ENCODE assay signal across 14 mouse cellular contexts in genomic region chr11:62224797-62225196, GRCm38 (mm10). TPM values are rescaled to one million over a fixed set of nuclear protein-coding genes. Genes with fewer than 3 reads are reported as not detected.
DNase-seq lines count a peak whose midpoint lies in the region; TF ChIP-seq lines count a peak whose summit lies in the region.
"Had no signal": no experiment of that assay in that cellular context is flagged by ENCODE, and none has a peak within 500 bp of the region (broad histone marks: within the 10 kb centered on the region; RNA-seq: fewer than 3 reads in every experiment).

No protein-coding gene starts in this region.

- no peaks in the 10 kb centered on the region for H3K27me3 ChIP-seq in C2C12 (ENCODE audit: control insufficient read depth, insufficient read depth, insufficient read length)
- H3K27me3 ChIP-seq: neural tube, embryonic 13.5 days had no signal

- H3K79me3 ChIP-seq in C2C12 (ENCODE audit: low read depth), result no peaks in the 10 kb centered on the region

- H3K36me3 ChIP-seq in C2C12 (ENCODE audit: control insufficient read depth, insufficient read depth), result peaks cover 30% of the 10 kb centered on the region

- no peak overlapping the region for H3K4me3 ChIP-seq in gastrocnemius, adult 2 months
- no peak overlapping the region for H3K4me3 ChIP-seq in C2C12 (ENCODE audit: insufficient read depth, poor library complexity, severe bottlenecking)
- H3K4me3 ChIP-seq in left cerebral cortex, adult 2 months, result no peak overlapping the region
- H3K4me3 ChIP-seq: hindbrain, embryonic 10.5 days; neural tube, embryonic 13.5 days had no signal

- H3K27ac ChIP-seq in gastrocnemius, adult 2 months, result peak overlapping the region; percentile 63
- H3K27ac ChIP-seq in left cerebral cortex, adult 2 months, result no peak overlapping the region
- H3K27ac ChIP-seq: hindbrain, embryonic 10.5 days; neural tube, embryonic 13.5 days had no signal

- TF ChIP-seq CTCF in gastrocnemius, adult 2 months (IDR thresholded peaks at IDR 0.05), result no peak
- no peak for TF ChIP-seq CTCF in C2C12 (IDR thresholded peaks at IDR 0.05; ENCODE audit: control insufficient read depth, insufficient read depth, insufficient read length)
- TF ChIP-seq CTCF in left cerebral cortex, adult 2 months (IDR thresholded peaks at IDR 0.05), result no peak

- H3K79me2 ChIP-seq in C2C12 (ENCODE audit: control insufficient read depth, insufficient read depth), result no peaks in the 10 kb centered on the region

- H3ac ChIP-seq in C2C12 (ENCODE audit: control insufficient read depth, insufficient read length, low read depth), result no peak overlapping the region

- DNase-seq in gastrocnemius, adult 2 months, result peak; percentile 41
- no peak for DNase-seq in gastrocnemius, postnatal 14 days
- peak; percentile 21 to 48 for DNase-seq in kidney, postnatal 4 days
- no peak for DNase-seq in kidney, adult 8-10 months
- DNase-seq in heart, postnatal 10 days, result peak; percentile 52 to 62
- no peak for DNase-seq in left cerebral cortex, adult 2 months (ENCODE audit: extremely low spot score in 1 of 2, low spot score in 2 of 2)
- DNase-seq in left cerebral cortex, adult 9 months (ENCODE audit: low spot score in 2 of 2), result no peak
- DNase-seq: adrenal gland, postnatal 14 days; cerebellum, adult 9-11 months; right cerebral cortex, adult 18-20 months had no signal

- intact Hi-C loops in gastrocnemius, adult 2 months (cut with DNase I), result no loop called here
- intact Hi-C loops in gastrocnemius, postnatal 14 days (cut with DNase I; ENCODE audit: low total_unique reads), result no loop called here
- intact Hi-C loops in heart, postnatal 10 days (cut with DNase I), result no loop called here
- intact Hi-C loops in left cerebral cortex, adult 2 months (cut with DNase I), result no loop called here

TF ChIP-seq in C2C12, 6 proteins besides CTCF, POLR2A, EP300 and RAD21:
- TF ChIP-seq MYOD1 (IDR thresholded peaks at IDR 0.05; ENCODE audit: control insufficient read depth, insufficient read length, low read depth) (no peak), USF1 (IDR thresholded peaks at IDR 0.05; ENCODE audit: low read depth) (peak; percentile 52)

RNA-seq across cellular contexts. Expression of gene Adora2b, which starts 24.0 kb away (rescaled TPM):
- total RNA-seq in gastrocnemius, adult 2 months (2021), result under 1 TPM; 0.26 to 0.95 TPM
- 1 to 10 TPM in 1 of 2 experiments, under 1 TPM in 1; 0.57 to 1.4 TPM for total RNA-seq in gastrocnemius, postnatal 14 days (2021)
- polyA plus RNA-seq in C2C12 (2012; fragmentation: generic; extraction: Trizol), result 3.7 TPM
- total RNA-seq in heart, postnatal 10 days (2021), result 1 to 10 TPM in 1 of 2 experiments, under 1 TPM in 1; 0.91 to 1.4 TPM
- total RNA-seq in left cerebral cortex, adult 2 months (2021), result 1 to 10 TPM; 5.3 to 7.8 TPM
- total RNA-seq: liver, adult 2 months had no signal

RNA-seq across cellular contexts. Expression of gene Zswim7, which starts 56.4 kb away (rescaled TPM):
- total RNA-seq in gastrocnemius, adult 2 months (2021), result 10 to 100 TPM; 33.5 to 40.6 TPM
- total RNA-seq in gastrocnemius, postnatal 14 days (2021), result 10 to 100 TPM; 21.7 to 24.4 TPM
- polyA plus RNA-seq in C2C12 (2012; fragmentation: generic; extraction: Trizol), result 38.0 TPM
- total RNA-seq in heart, postnatal 10 days (2021), result 10 to 100 TPM; 14.8 to 15.3 TPM
- 10 to 100 TPM; 14.8 to 16.4 TPM for total RNA-seq in left cerebral cortex, adult 2 months (2021)

RNA-seq across cellular contexts. Expression of gene Ttc19, which starts 56.5 kb away (rescaled TPM):
- total RNA-seq in gastrocnemius, adult 2 months (2021), result 10 to 100 TPM; 37.4 to 50.1 TPM
- 10 to 100 TPM; 25.4 to 26.1 TPM for total RNA-seq in gastrocnemius, postnatal 14 days (2021)
- 8.6 TPM for polyA plus RNA-seq in C2C12 (2012; fragmentation: generic; extraction: Trizol)
- total RNA-seq in heart, postnatal 10 days (2021), result 10 to 100 TPM; 35.9 to 39.5 TPM
- total RNA-seq in left cerebral cortex, adult 2 months (2021), result 10 to 100 TPM; 86.5 to 92.0 TPM

Comparison
In these comparisons a context has a peak if more than half of its experiments do, and no peak if none do; other contexts are left out.
1. DNase-seq: peak in gastrocnemius, adult 2 months (single experiment), kidney, postnatal 4 days (2 of 2) and heart, postnatal 10 days (2 of 2); none in gastrocnemius, postnatal 14 days (single experiment), kidney, adult 8-10 months (0 of 2), left cerebral cortex, adult 2 months (0 of 2) and left cerebral cortex, adult 9 months (0 of 2).